Mouse (Mus musculus): Measurements from ENCODE around the gene Golm1.

Gene Golm1

GRCm38 (mm10) chr13:59590691-59591090, 84.9 kb downstream of the Golm1 start:
- DNase-seq (ENCODE audit: low read depth), result no peak

GRCm38 (mm10) chr13:59589672-59590071, 85.9 kb downstream of the Golm1 start:
- DNase-seq (ENCODE audit: low read depth), result no peak

GRCm38 (mm10) chr13:59587201-59587600, 88.4 kb downstream of the Golm1 start:
- DNase-seq (ENCODE audit: low read depth), result no peak

GRCm38 (mm10) chr13:59585648-59586005, 90.0 kb downstream of the Golm1 start:
- DNase-seq (ENCODE audit: low read depth), result no peak

GRCm38 (mm10) chr13:59584947-59585647, 90.5 kb downstream of the Golm1 start, which contains the start of the genes Agtpbp1 and Naa35:
Agtpbp1 (minus strand) TSS chr13:59585227.
Naa35 (plus strand) TSS chr13:59585259.
- DNase-seq (ENCODE audit: low read depth), result peak; percentile 100

Measured in induced T-regulatory cell, adult 2 months (primary cell).